ENCODE assay signal across 23 mouse cellular contexts in genomic region chr10:117576881-117577730, GRCm38 (mm10).
"Had no signal": no experiment of that assay in that cellular context is flagged by ENCODE, and none has a peak within 500 bp of the region (broad histone marks: within the 10 kb centered on the region; RNA-seq: fewer than 3 reads in every experiment).

No protein-coding gene starts in this region.

- H3K36me3 ChIP-seq: kidney, embryonic 15.5 days; limb, embryonic 12.5 days; limb, embryonic 15.5 days; liver, embryonic 12.5 days; liver, embryonic 15.5 days; lung, embryonic 15.5 days; midbrain, embryonic 10.5 days; neural tube, embryonic 12.5 days; neural tube, embryonic 15.5 days had no signal

- H3K27me3 ChIP-seq: limb, embryonic 12.5 days had no signal

- DNase-seq: kidney, adult 11 months; kidney, adult 8-10 months; kidney, postnatal 10 days; kidney, postnatal 36 days; left cerebral cortex, postnatal 4 days; lung, adult 18-20 months; lung, postnatal 10 days; lung, postnatal 36 days; midbrain, embryonic 14.5 days; right cerebral cortex, adult 18-20 months; right cerebral cortex, postnatal 14 days; right cerebral cortex, postnatal 4 days; thymus, adult 2 months; thymus, postnatal 14 days had no signal
